Mouse (Mus musculus): ENCODE results near the gene Scaf1.
A peak's percentile ranks its signal among the peaks of the same experiment; 100 is the strongest.

The Scaf1 gene

GRCm38 (mm10) chr7:45015957-45016612 is at the start of gene Scaf1:
Gene Scaf1, minus strand, starts transcription at chr7:45016363.
- DNase-seq: peak; percentile 100

- DNase-seq: peak; percentile 96 to 97
Observed at GRCm38 (mm10) chr7:45062239-45062835, 46.2 kb upstream of the Scaf1 start, which contains the start of the genes Nosip and Prrg2. Gene Nosip, plus strand, starts transcription at chr7:45062429. Gene Prrg2, minus strand, starts transcription at chr7:45062677.

GRCm38 (mm10) chr7:45061532-45062075 is 45.4 kb upstream of the Scaf1 start:
- peak; percentile 86 to 94 for DNase-seq

- DNase-seq: no peak
Observed at GRCm38 (mm10) chr7:45060632-45061122, 44.5 kb upstream of the Scaf1 start.

- peak in 1 of 2 experiments; percentile 43 for DNase-seq
Observed at GRCm38 (mm10) chr7:45058607-45059571, 42.7 kb upstream of the Scaf1 start.

- DNase-seq: no peak
Observed at GRCm38 (mm10) chr7:45056972-45057348, 40.8 kb upstream of the Scaf1 start.

- DNase-seq: peak in 1 of 2 experiments; percentile 42
Observed at GRCm38 (mm10) chr7:45056329-45056971, 40.3 kb upstream of the Scaf1 start.

GRCm38 (mm10) chr7:45053931-45054510 is 37.9 kb upstream of the Scaf1 start:
- peak; percentile 96 to 99 for DNase-seq

GRCm38 (mm10) chr7:45053117-45053930 is 37.2 kb upstream of the Scaf1 start:
- DNase-seq: peak; percentile 66 to 85

- DNase-seq: no peak
Observed at GRCm38 (mm10) chr7:45052862-45053116, 36.6 kb upstream of the Scaf1 start, which contains the start of gene Prr12. Gene Prr12, minus strand, starts transcription at chr7:45052881.

- peak; percentile 32 to 68 for DNase-seq
Observed at GRCm38 (mm10) chr7:45052181-45052861, 36.2 kb upstream of the Scaf1 start.

- peak in 1 of 2 experiments; percentile 35 for DNase-seq
Observed at GRCm38 (mm10) chr7:45051601-45051974, 35.4 kb upstream of the Scaf1 start.

GRCm38 (mm10) chr7:45050945-45051600 is 34.9 kb upstream of the Scaf1 start:
- DNase-seq: peak; percentile 79 to 88

GRCm38 (mm10) chr7:45048923-45049657 is 32.9 kb upstream of the Scaf1 start:
- no peak for DNase-seq

GRCm38 (mm10) chr7:45048001-45048890 is 32.1 kb upstream of the Scaf1 start:
- DNase-seq: peak in 1 of 2 experiments; percentile 37

- no peak for DNase-seq
Observed at GRCm38 (mm10) chr7:45047491-45047890, 31.3 kb upstream of the Scaf1 start.

GRCm38 (mm10) chr7:45046853-45047350 is 30.7 kb upstream of the Scaf1 start:
- no peak for DNase-seq

- DNase-seq: no peak
Observed at GRCm38 (mm10) chr7:45045741-45046140, 29.6 kb upstream of the Scaf1 start.

All from kidney, postnatal 25 days (tissue).